Mouse (Mus musculus): ENCODE data around the gene Mettl7a1.
"Not testable (repeated sequence)": the region's sequence is repeated elsewhere in the genome, so short reads cannot be mapped to it uniquely, and the experiment has no call there.

Mettl7a1 gene

DNA sequence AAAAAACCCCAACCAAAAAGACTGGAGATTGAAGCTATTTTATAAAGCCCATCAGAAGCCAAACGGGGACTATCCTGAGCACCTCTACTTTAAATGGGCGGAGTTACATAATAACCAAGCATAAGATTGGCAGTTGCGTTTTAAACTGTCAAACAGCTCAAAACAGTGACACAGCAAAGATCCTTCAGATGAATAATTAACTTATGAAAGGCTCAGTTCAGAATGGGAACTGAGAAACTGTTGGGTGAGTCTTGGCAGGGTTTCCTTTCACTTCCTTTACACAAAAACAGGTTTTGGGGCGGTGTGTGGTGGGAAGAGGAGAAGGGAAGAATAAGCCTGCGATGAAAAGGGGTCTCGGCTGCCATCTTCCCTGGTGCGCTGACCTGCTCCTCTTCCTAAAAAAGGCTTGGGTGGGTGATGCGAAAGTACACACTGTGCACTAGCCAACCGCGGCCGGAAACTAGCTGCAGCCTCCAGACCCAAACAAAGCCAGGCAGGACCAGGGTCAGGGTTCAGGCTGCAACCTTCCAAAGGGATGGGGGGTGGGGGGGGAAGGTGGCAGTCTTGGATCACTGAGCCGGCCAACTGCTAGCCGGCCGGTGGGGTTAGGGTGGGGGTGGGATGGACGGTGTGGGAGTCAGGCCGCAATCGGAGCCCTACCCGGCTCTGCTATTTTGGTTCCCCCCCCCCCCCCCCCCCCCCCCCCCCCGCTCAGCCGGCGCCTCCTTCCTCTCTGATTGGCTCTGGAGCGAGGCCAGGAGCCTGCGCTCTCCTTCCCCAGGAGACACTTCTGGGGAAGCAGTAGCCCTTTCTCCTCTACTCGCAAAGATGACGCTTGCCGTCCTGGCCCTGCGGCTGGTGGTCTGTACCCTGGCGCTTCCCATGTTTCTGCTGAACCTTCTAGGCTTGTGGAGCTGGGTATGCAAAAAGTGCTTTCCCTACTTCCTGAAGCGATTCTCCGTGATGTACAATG lies at the start of gene Mettl7a1:
Mettl7a1 (plus strand) TSS at position 122 of the 973 bp plus-strand sequence.
- peak; percentile 90 to 92 for DNase-seq

DNA sequence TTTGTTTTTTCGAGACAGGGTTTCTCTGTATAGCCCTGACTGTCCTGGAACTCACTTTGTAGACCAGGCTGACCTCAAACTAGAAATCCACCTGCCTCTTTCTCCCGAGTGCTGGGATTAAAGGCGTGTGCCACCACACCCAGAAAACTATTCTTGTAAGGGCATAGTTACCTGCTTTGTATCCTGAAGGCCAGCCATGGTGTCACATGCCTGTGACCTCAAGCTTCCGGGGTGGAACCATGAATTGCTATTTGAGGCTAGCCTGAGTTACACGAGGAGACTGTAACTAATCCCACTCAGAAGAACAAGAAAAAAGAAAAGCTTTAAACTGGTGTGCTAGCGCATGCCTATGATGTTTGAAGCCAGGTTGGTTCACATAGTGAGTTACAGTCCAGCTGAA lies 47.6 kb upstream of the Mettl7a1 start:
- DNase-seq = no peak

DNA sequence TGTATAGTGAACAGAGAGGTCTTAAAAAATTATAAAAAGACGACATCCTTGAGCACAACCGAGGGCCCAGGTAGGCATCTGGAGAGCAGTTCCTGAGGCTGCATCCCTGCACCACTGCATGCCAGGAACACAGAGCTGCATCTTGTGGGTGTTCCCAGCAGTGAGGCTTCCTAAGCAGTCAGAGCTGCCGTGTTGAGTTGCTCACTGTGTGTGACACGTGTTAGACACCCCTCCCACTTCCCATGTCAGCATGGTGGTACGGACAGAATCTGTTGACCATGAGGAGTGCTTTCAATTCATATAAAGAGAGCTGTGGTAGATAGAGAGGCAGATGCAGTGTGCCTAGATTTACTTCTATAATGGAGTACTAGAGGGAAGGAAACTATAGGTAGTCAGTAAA lies 46.6 kb upstream of the Mettl7a1 start:
- DNase-seq = no peak

DNA sequence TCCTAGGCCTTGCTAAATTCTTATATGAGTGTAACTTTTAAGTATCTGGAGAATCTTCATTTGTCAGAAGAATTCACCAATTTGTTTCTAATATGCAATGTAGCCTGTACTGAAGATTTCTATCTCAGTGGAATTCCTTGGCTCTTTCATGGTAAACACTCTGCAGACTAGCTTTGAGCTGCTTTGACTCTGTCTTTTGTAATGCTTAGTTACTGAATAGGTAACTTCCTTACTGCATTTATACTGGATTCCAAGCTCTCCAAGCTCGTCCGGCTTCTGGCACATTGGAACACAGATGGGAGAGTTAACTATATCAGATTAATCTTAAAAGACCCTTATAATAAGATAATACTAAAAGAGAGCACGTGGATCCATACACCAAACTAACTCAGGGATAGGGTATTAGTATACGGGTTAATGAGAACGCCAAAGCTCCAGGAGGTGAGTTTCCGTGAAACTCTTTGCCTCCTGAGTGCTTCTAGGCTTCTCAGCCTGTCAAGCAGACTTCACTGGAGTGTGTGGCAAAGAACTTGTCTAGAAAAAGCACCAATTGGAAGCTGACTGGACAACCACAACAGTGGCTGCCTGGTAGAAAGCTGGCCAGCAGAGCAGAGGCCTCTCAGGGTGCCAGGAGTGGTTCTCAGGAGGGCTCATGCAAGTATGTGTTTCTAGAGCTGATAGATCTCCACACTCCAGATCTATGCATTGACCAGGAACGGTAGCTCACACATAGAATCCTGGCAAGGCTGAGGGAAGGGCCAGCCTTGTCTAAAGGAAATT lies 45.1 kb upstream of the Mettl7a1 start:
- DNase-seq = no peak

DNA sequence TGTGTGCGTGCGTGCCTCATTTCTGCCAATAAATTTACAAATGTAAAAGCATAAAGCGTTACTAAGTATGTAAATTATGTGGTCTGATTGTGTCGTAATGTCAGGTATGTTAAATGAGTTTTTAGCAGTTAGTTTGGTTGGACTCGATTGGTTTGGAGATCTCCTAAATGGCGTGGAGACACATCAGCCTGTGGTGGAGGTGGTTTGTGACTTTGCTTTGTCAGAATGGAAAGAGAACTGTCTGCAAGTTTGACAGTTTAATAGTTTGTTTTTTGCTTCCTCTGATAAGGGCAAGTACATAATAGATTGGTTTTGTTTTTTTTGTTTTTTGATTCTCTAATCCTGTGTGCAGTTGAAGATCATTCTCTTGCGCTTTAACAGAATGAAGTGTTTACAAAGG lies 43.6 kb upstream of the Mettl7a1 start:
- DNase-seq = not testable (repeated sequence)

DNA sequence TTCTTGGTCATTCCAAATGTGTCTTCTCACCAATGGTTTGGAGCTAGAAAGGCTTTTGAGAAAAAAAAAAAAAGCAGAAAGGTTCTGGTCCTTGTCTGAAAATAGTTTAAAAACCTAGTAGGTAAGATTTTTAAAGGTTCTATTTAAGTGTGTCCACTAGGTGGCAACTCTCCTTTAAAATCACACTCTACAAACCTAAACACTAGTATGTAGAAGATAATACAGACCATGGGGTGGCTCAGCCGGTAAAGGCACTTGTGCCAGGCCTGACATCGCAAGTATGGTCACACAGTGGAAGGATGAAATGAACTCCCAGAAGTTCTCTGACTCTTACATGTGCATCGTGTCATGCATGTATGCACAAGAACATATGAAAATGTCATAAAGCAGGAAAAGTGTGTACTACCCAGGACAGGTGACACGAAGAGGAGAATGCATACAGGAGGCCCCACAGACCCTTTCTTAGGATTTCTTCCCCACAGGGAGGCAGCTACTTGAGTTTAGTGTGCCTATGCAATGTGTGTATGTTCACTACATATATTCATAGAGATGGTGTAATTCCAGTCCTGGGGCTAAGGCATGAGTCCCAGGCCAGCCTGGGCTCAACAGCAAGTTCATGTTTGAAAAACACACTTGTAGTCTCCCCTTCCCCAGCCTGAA lies 40.6 kb upstream of the Mettl7a1 start:
- DNase-seq = peak; percentile 44 to 52

DNA sequence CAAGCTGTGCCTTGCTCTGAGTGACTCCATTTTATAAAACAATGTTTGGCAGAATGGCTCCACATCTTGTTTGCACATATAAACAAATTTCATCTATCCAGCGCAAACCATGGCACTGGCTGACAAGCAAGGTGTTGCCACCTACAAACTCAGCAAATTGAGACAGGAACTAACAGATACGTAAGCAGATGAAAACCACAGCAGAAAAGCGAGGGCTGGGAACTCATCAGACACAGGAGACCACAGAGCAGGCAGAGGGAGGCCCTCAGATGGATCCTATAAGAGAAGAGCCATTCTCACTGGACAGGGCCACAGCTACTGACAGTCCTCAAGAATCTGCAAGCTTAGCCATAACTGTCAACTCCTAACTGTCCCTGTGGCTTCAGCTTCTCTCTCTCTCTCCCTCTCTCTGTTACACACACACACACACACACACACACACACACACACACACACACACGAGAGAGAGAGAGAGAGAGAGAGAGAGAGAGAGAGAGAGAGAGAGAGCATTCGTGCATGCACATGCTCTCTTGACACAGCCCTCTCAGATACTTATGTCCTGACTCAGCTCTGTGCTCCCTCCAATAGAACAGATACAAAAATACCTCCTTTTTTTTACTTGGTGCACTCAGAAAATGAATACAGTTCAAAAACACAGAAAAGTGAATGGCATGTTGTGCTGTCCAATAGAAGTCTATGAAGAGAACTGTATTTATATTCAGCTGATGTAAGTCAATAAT lies 38.2 kb upstream of the Mettl7a1 start:
- DNase-seq = no peak

DNA sequence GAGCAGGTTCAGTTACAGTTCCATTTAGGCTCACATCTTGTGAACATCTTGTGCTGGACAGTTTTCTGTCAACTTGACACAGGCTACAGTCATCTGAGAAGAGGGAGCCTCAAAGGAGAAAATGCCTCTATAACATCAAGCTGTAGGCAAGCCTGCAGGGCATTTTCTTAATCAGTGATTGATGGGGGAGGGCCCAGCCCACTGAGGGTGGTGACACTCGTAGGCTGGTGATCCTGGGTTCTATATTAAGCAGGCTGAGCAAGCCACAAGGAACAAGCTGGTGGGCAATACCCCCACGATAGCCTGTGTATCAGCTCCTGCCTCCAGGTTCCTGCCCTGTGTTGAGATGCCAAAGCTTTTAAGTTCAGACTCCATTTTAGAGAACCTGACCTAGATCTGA lies 35.0 kb upstream of the Mettl7a1 start:
- no peak for DNase-seq

DNA sequence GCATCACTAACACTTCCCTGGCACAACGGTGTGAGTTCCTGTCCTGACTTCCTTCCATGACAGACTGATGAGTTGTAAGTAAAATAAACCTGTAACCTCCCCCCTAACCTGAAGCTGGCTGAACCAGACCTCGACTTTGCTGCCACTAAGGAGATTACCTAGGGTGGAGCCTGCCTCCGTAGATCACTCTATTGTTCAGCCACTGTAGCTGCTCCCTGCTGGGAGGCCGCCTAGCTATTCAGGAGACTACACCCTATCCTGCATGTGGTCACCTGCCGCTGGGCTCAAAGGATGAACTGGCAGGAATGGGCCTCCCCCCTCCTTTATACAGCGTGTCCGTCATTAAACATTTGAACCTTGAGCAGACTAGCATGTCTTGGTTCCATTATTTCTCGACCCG lies 34.2 kb upstream of the Mettl7a1 start:
- DNase-seq = no peak

DNA sequence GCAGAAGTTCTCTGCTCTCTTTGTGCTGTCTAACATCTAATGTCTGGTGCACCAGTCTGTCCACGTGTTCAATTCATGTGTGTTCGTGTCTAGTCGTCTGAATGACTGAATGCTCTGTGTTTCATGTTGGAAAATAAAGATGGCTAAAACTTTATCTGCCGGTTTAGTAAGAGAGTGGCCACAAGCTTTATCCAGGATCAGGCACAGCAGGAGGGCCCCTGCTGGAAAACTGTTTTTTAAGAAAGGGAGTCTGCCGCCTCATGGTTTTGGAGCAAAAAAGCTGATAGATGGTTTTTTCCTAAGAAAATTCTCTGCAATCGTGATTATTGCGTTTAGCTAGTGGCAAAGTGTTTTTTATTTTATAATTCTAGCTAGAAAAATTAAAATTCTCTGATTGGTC lies 33.3 kb upstream of the Mettl7a1 start:
- DNase-seq = not testable (repeated sequence)

DNA sequence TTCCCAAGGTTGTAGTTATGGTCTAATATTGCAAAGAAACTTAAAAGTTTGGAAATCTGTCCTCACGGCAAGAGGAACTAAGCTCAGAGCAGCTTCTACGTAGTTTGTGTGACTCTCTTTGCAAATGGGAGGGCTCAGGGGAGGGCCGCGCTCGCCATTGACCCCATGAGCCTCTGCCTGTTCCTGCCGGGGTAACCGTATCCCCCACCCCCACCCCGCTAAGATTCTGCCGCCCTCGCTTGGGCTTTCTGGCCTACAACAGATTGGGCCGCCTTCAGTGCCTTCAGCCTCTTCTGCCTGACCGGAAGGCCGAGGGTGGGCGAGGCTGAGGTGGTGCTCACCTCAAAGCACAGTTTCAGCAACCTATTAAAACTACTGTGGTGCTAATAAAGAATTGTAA lies 32.5 kb upstream of the Mettl7a1 start:
- no peak for DNase-seq

DNA sequence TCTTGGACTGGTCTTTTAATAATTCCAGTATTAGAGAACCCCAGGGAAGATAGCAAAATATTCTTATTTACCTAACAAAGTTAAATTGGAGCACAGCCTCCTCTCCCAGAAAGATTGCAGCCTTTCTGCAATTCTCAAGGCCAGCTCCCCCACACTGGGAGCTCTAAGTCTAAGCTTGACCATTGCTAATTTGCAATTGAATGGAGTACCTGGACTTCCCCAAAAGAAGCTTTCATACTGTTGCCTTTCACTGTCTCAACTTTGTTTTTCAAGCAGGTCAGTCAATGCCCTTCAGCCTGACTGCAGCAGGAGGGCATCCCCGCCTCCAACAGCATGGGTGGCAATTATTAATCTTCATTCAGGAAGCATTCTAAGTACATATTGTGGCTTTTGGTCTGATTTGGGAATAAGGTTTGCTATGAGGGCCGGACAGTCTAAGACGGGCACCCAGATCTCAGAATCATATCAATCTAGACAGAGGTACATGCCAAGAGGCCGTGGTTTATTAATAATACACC lies 30.1 kb upstream of the Mettl7a1 start:
- not testable (repeated sequence) for DNase-seq

DNA sequence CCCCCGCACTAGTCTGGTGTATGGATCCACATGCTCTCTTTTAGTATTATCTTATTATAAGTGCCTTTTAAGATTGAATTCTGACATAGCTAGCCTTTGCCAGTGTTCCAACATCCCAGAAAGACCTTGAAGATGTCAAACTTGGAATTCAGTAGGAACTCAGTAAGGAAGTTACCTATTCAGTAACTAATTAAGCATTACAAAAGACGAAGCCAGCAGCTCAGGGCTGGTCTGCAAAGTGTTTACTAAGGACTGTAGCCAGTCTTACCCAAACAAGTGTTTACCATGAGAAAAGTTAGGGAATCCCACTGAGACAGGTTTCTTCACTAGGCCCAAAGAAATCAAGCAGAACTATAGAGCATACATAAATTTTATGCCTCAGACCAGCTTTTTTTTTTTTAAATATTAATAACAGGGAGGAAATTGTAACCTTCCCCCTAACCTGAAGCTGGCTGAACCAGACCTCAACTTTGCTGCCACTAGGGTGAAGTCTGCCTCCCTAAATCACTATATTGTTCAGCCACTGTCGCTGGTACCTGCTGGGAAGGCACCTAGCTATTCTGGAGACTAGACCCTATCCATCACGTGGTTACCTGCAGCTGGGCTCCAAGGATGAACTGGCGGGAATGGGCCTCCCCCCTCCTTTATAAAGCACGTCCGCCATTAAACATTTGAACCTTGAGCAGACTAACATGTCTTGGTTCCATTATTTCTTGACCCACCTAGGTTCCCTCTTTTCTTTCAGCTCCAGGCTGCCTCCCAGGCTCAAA lies 29.0 kb upstream of the Mettl7a1 start:
- no peak for DNase-seq

DNA sequence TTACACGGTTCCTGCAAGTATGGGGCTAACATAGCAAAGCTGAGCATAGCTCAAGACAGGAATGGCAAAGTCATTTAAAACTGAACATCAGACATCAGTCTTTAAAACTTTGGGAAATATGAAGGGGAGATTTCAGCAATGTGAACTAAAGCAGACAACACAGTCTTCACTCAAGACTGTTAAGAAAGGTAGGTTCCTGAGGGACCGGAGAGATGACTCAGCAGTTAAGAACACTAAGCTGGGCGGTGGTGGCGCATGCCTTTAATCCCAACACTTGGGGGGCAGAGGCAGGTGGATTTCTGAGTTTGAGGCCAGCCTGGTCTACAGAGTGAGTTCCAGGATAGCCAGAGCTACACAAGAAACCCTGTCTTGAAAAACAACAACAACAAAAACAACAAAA lies 27.5 kb upstream of the Mettl7a1 start:
- no peak for DNase-seq

DNA sequence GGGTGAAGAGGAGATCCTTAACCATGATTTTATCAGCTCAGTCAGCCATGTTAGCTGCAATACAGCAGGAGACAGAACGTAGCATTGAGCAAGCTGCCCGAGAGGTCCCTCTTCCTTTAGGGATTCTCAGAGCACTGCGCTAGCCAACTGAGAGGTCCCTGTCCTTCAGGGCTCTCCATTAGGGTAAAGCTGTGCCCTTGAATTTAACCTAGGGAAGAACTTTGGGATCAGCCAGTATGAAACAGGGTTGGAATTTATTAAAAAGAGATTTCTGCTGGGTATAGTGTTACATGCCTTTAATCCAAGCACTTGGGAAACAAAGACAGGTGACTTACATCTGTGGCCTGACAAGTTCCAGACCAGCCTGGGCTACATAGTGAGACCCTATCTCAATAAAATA lies 26.4 kb upstream of the Mettl7a1 start:
- no peak for DNase-seq

DNA sequence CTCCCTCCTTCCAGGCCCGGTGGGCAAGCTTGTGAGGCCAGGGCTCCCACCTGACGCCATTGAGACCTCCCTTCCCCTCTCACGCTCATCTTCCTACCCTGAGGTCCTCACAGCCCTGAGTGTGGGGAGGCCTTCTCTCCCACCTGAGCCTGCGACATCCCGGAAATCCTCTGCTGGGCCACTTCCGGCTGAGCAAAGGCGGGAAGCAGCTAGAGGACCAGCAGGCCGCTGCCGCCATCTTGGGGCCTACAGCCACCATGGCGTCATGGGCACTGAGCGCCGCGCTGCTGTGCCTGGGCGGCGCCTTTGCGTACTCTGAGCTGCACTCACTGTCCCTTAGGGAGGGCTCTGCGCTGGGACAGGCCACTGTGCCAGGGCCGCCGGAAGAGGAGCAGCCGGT lies 23.3 kb upstream of the Mettl7a1 start, which contains the start of gene Tmprss12:
Tmprss12 (plus strand) TSS at position 212 of the 400 bp plus-strand sequence.
- no peak for DNase-seq

DNA sequence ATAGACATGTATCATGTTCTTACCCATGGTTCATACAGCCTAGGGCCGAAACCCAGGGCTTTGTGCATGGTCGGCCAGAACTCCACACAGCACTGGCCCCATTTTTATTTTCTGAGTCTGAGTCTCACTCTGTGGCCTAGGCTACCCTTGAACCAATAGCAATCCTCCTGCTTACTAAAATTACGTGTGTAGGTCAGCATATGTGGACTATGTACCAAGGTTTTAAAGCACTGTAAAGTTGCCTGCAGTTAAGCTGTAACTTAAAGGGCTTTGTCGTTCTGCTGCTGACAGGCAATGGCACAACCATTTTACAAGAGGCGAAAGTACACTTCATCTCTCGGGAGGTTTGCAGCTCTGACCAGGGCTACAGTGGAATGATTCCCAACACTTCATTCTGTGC lies 15.0 kb upstream of the Mettl7a1 start:
- DNase-seq = no peak

DNA sequence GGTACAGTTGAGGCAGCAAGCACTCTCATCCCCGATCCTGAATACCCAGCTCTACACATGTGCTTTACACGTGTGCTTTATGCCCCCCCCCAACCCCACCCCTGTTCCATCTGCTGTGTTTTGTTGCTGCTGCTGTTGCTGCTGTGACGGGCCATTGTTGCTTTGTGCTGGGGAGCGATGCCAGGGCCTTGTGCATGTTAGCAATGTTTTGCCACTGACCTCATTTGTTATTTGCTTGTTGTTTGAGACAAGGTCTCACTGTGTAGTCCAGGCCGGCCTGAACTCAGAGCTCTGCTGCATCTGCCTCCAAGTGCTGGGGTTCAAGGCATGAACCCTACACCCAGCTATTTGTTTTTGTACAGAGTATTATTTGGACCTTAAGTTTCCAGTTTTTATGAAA lies 13.1 kb upstream of the Mettl7a1 start:
- no peak for DNase-seq

DNA sequence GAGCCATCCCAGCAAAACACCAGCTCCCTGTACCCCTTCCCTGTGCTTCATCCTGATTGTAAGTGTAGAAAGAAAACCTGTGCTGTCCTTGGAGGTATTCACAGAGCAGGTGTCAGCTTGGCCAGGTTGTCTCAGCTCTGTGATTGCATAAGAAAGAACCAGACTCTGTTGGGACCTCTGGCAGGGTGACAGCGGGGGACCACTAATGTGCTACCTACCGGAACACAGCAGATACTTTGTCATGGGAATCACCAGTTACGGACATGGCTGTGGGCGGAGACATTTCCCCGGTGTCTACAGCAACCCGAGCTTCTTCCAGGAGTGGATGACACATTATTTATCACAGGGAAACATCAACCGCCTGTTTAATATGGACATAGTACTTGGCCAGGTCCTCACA lies 11.6 kb upstream of the Mettl7a1 start:
- DNase-seq = no peak

DNA sequence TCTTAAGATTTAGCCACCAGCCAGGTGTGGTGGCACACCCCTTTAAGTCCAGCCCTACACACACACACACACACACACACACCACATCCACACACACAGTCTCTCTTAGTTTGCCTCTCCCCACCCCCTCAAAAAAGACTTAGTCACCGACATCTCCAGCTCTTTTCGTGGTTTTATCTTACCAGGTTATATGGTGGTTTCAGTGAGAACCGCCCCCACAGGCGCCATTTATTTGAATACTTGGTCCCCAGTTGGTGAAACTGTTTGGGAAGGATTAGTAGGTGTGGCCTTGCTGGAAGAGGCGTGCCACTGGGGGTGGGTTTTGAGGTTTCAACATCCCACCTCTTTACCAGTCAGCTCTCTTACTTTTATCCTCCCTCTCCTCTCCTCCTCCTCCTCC lies 6.1 kb upstream of the Mettl7a1 start:
- DNase-seq = no peak

DNA sequence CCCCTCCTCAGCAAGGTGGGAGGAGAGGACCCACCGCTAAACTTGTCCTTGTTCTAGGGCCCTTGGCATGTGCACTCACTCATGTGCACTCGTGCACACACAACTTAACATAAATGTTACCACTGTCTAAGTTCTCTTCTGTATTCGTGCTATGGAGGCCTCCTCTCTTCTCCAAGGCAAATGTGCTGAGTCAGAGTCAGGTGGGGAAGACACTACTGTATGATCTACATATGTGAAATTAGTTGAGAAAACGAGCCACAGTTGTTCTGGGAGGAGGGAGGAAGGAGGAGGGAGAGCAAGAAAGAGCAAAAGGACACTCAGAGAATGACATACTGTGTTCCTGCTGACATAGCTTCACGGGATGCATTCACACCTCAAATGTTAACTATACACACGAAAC lies 3.4 kb upstream of the Mettl7a1 start:
- no peak for DNase-seq

DNA sequence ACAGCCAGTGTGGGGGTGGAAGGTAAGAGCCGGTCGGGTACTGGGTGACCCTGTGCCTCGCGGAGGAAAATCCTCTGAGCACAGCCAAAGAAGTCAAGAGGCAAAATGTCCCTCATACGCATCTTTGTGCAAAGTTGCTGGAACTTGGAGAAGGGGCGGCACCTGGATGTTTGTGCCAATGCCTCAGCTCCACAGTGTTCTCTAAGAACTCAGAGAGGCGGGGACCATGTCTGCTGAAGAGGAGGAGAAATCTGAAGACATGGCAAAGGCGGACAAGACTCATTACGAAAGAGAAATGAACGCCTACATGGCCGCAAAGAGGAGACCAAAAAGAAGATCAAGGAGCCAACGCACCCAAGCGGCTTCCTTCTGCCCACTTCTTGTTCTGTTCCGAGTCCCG lies 2.4 kb upstream of the Mettl7a1 start:
- DNase-seq = no peak
